Mouse (Mus musculus): Measurements from ENCODE around the gene Crtc3. TPM values are rescaled to one million over a fixed set of nuclear protein-coding genes. Genes with fewer than 3 reads are reported as not detected.
A peak's percentile ranks its signal among the peaks of the same experiment; 100 is the strongest.

The Crtc3 gene
- polyA plus RNA-seq, 1 experiment from 2014 or later: 16.0 TPM

DNA sequence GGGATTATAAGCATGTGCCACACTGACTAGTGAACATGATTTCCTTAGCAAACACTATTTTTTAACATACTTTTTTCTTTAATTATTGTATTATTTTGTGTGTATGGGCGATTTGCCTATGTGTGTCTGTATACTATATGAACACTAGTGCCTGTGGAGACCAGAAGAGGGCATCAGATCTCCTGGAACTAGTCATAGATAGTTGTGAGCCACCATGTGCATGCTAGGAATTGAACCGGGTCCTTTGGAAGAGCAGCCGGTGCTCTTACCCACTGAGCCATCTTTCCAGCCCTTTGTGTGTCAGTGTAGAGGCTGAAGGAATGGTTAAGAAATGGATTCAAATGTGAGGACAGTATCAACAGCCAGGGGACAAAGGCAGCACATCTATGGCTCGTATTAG lies 82.2 kb downstream of the Crtc3 start:
- Histone ChIP-seq H3K27ac (no peak overlapping the region), H3K36me3 (peaks cover 5% of the 10 kb centered on the region; the same call in 1 of the 2 replicates), H3K9me3 (replicated peaks) (no peaks in the 10 kb centered on the region), H3K27me3 (ENCODE audit: low read depth, poor library complexity, severe bottlenecking) (no peaks in the 10 kb centered on the region), H3K4me1 (peaks cover 37% of the 10 kb centered on the region), H3K4me3 (no peak overlapping the region)
- 81% methylated on average over 4 of the region's 4 CpGs for WGBS
- no peak for DNase-seq (ENCODE audit: low spot score)

GRCm38 (mm10) chr7:80605557-80605930 lies 83.1 kb downstream of the Crtc3 start:
- peaks cover 5% of the 10 kb centered on the region; the same call in 1 of the 2 replicates for H3K36me3 ChIP-seq
- WGBS: 7% methylated on average over 10 of the region's 10 CpGs
- DNase-seq (ENCODE audit: low spot score): no peak
- H3K4me1 ChIP-seq: peaks cover 29% of the 10 kb centered on the region
- peak overlapping the region; percentile 13; the same call in 1 of the 2 replicates for H3K4me3 ChIP-seq
- no peaks in the 10 kb centered on the region for H3K9me3 ChIP-seq (replicated peaks)
- H3K27me3 ChIP-seq (ENCODE audit: low read depth, poor library complexity, severe bottlenecking): no peaks in the 10 kb centered on the region
- H3K27ac ChIP-seq: 0 out of 2 replicates have a peak overlapping the region, but pooled peaks have one; percentile 14

- Histone ChIP-seq H3K27me3 (ENCODE audit: low read depth, poor library complexity, severe bottlenecking) (no peaks in the 10 kb centered on the region), H3K9me3 (replicated peaks) (no peaks in the 10 kb centered on the region), H3K4me3 (no peak overlapping the region), H3K36me3 (peaks cover 5% of the 10 kb centered on the region; the same call in 1 of the 2 replicates), H3K27ac (0 out of 2 replicates have a peak overlapping the region, but pooled peaks have one; percentile 14), H3K4me1 (peaks cover 29% of the 10 kb centered on the region)
- WGBS: 33% methylated on average over 11 of the region's 11 CpGs
- no peak for DNase-seq (ENCODE audit: low spot score)
These were observed 83.6 kb downstream of the Crtc3 start for GRCm38 (mm10) chr7:80604908-80605556.

DNA sequence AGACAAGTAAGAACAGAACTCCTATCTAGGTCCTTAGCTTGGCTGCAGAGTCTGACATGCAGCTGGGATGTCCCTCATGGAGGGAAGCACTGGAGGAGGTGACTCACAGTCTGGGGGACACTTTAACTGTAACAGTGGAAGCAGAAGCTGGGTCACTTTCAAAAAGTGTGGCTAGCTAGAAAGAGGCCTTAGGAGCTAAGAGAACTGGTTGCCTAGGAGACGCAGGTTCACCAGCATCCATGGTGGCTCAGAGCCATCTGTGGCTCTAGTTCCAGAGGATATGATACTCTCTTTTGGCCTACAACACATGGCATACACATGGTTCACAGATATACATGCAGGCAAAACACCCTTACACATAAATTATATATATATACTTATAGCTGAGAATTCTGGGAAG lies 86.1 kb downstream of the Crtc3 start:
- peaks cover 13% of the 10 kb centered on the region for H3K36me3 ChIP-seq
- DNase-seq (ENCODE audit: low spot score): no peak

DNA sequence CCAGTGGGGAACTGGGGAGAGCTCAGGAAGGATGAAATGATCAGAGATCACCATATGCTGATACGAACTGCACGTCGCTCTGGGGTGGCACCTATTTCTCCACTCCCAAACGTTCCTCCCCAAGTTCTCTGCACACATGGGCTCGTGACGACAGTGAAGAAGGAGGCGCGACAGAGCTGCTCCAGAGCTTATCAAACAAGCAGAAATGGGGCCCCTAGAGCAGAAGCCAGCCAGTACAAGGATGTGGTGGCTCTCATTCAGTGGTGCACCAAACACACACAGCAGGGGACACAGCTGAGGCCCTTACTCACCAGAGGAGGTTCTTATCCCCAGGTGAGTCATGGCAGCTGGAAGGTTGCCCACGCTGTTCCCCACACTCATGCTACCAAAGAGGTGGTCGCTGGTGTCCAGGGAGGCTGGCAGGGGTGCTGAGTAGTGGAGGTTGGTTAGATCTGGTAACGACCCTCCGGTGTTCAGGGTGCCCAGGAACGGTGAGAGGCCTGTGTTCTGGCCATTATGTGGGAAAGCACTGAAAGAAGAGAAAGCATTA lies 90.2 kb downstream of the Crtc3 start:
- H3K4me3 ChIP-seq: no peak overlapping the region
- H3K9me3 ChIP-seq (replicated peaks): no peaks in the 10 kb centered on the region
- H3K27me3 ChIP-seq (ENCODE audit: low read depth, poor library complexity, severe bottlenecking): no peaks in the 10 kb centered on the region
- 90% methylated on average over 13 of the region's 13 CpGs for WGBS
- no peak overlapping the region for H3K27ac ChIP-seq
- H3K36me3 ChIP-seq: peaks cover 41% of the 10 kb centered on the region
- H3K4me1 ChIP-seq: no peaks in the 10 kb centered on the region
- DNase-seq (ENCODE audit: low spot score): no peak

More for the DNA sequence above, 86.1 kb downstream of the Crtc3 start:
- H3K9me3 ChIP-seq (replicated peaks): no peaks in the 10 kb centered on the region
- no peaks in the 10 kb centered on the region for H3K27me3 ChIP-seq (ENCODE audit: low read depth, poor library complexity, severe bottlenecking)
- H3K4me1 ChIP-seq: peaks cover 24% of the 10 kb centered on the region
- no peak overlapping the region for H3K27ac ChIP-seq
- 84% methylated on average over 1 of the region's 1 CpGs for WGBS
- no peak overlapping the region for H3K4me3 ChIP-seq

GRCm38 (mm10) chr7:80597900-80598299 lies 90.8 kb downstream of the Crtc3 start:
- WGBS: 90% methylated on average over 5 of the region's 5 CpGs
- Histone ChIP-seq H3K9me3 (replicated peaks) (no peaks in the 10 kb centered on the region), H3K27me3 (ENCODE audit: low read depth, poor library complexity, severe bottlenecking) (no peaks in the 10 kb centered on the region), H3K27ac (no peak overlapping the region), H3K4me3 (no peak overlapping the region), H3K4me1 (no peaks in the 10 kb centered on the region), H3K36me3 (peaks cover 46% of the 10 kb centered on the region)
- DNase-seq (ENCODE audit: low spot score): no peak

GRCm38 (mm10) chr7:80589054-80589746 lies 99.5 kb downstream of the Crtc3 start:
- Histone ChIP-seq H3K27me3 (ENCODE audit: low read depth, poor library complexity, severe bottlenecking) (0 out of 2 replicates have a peak, but pooled peaks cover 9% of the 10 kb centered on the region), H3K4me3 (no peak overlapping the region), H3K36me3 (peaks cover 57% of the 10 kb centered on the region), H3K27ac (no peak overlapping the region), H3K4me1 (peaks cover 16% of the 10 kb centered on the region), H3K9me3 (replicated peaks) (no peaks in the 10 kb centered on the region)
- DNase-seq (ENCODE audit: low spot score): no peak
- WGBS: 90% methylated on average over 16 of the region's 16 CpGs

GRCm38 (mm10) chr7:80587684-80588083 lies 101.0 kb downstream of the Crtc3 start:
- DNase-seq (ENCODE audit: low spot score): peak; percentile 49
- 24% methylated on average over 10 of the region's 10 CpGs for WGBS

DNA sequence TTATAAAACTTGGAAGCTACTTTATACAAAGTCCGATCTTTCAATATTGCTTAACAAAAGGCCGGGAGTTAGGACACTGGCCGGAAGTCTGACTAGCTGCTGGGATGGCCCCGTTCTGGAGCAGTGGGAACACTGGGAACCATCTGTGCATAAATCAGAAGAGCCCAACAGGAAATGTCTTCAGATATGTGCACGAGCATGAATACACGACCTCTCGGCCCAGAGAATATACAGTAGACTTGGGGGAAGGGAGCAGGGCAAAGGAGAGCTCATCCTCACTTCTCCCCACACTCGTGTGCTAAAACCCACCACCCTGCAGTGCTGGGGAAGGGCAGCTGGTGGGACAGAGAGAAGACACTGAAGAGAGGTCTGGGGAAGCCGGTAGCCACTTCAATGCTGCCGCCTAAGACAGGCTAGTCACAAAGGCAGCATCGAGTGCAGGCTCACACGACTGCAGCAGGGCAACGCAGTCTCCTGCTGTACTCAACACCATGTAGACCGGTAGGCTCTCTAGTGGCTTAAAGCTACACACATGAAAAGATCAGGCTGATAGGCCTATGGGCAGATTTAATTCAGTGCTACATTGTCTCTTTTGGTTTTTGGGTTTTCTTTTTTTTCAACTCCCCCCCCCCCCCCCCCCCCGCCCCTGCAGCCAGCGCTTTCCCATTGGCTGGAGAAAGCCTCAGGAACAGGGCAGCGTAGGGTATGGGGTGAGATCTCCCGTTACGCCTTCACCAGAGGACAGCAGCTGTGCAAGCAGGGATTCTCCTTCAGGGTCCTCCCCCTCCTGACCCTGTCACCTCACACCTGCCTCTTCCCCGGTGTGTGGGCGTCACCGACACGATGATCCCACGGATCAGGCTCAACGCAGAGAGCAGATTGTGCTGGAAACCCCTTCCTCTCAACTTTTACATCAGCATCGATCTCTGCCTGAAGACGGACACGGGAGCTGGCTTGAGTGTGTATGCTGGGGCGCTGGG lies 101.7 kb downstream of the Crtc3 start:
- Histone ChIP-seq H3K4me1 (peaks cover 24% of the 10 kb centered on the region), H3K4me3 (peak overlapping the region; percentile 41), H3K27me3 (ENCODE audit: low read depth, poor library complexity, severe bottlenecking) (0 out of 2 replicates have a peak, but pooled peaks cover 9% of the 10 kb centered on the region), H3K27ac (peak overlapping the region; percentile 46), H3K9me3 (replicated peaks) (no peaks in the 10 kb centered on the region), H3K36me3 (peaks cover 36% of the 10 kb centered on the region)
- DNase-seq (ENCODE audit: low spot score): peak; percentile 59
- 28% methylated on average over 29 of the region's 29 CpGs for WGBS

More at GRCm38 (mm10) chr7:80587684-80588083, 101.0 kb downstream of the Crtc3 start:
- H3K27me3 ChIP-seq (ENCODE audit: low read depth, poor library complexity, severe bottlenecking): 0 out of 2 replicates have a peak, but pooled peaks cover 9% of the 10 kb centered on the region
- H3K4me3 ChIP-seq: peak overlapping the region; percentile 41
- peaks cover 21% of the 10 kb centered on the region for H3K4me1 ChIP-seq
- no peaks in the 10 kb centered on the region for H3K9me3 ChIP-seq (replicated peaks)
- H3K36me3 ChIP-seq: peaks cover 43% of the 10 kb centered on the region
- H3K27ac ChIP-seq: peak overlapping the region; percentile 46; the same call in 1 of the 2 replicates

DNA sequence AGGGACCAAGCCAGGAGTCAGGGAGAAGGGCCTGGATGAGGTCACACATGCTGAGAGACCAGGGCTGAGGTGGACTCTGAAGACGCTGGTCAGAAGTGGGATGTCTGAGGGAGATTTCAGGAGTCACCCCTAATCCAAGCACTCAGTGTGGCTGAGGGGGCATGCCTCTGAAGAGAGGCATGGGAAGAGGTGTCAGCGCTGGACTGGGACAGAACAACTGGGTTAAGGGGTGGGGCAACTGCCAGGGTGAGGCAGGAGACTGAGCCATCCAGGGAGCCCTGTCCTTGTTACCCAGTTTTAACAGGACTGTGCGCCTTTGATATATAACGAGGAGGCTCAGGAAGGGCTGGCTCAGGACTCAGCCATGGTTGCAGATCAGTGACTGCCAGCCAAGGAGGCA lies 102.5 kb downstream of the Crtc3 start:
- no peaks in the 10 kb centered on the region for H3K9me3 ChIP-seq (replicated peaks)
- peaks cover 26% of the 10 kb centered on the region for H3K4me1 ChIP-seq
- 41% methylated on average over 4 of the region's 4 CpGs for WGBS
- no peak overlapping the region; the same call in 1 of the 2 replicates for H3K27ac ChIP-seq
- no peak for DNase-seq (ENCODE audit: low spot score)
- H3K4me3 ChIP-seq: no peak overlapping the region
- peaks cover 28% of the 10 kb centered on the region for H3K36me3 ChIP-seq
- 0 out of 2 replicates have a peak, but pooled peaks cover 9% of the 10 kb centered on the region for H3K27me3 ChIP-seq (ENCODE audit: low read depth, poor library complexity, severe bottlenecking)

DNA sequence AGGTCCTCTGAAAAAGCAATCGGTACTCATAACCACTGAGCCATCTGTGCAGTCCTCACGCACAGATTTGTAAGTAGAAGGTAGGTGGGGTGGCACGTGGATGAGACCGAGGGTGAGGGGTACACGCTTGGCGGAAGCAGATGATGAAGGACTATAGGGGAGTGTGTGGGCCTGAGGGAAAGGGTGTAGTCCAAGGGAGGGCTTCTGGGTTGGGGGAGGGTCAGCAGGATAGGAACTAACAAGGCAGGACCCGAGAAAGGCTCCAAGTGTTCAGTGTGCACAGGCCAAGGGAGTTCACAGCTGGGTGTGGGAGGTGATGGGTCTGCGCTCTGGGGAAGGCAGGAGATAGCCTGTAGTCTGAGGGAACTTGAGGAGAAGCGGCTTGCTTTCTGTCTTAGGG lies 103.3 kb downstream of the Crtc3 start:
- 0 out of 2 replicates have a peak, but pooled peaks cover 9% of the 10 kb centered on the region for H3K27me3 ChIP-seq (ENCODE audit: low read depth, poor library complexity, severe bottlenecking)
- peaks cover 31% of the 10 kb centered on the region for H3K4me1 ChIP-seq
- no peak for DNase-seq (ENCODE audit: low spot score)
- no peaks in the 10 kb centered on the region for H3K9me3 ChIP-seq (replicated peaks)
- H3K4me3 ChIP-seq: no peak overlapping the region
- H3K27ac ChIP-seq: no peak overlapping the region
- WGBS: 87% methylated on average over 9 of the region's 9 CpGs
- H3K36me3 ChIP-seq: peaks cover 22% of the 10 kb centered on the region

DNA sequence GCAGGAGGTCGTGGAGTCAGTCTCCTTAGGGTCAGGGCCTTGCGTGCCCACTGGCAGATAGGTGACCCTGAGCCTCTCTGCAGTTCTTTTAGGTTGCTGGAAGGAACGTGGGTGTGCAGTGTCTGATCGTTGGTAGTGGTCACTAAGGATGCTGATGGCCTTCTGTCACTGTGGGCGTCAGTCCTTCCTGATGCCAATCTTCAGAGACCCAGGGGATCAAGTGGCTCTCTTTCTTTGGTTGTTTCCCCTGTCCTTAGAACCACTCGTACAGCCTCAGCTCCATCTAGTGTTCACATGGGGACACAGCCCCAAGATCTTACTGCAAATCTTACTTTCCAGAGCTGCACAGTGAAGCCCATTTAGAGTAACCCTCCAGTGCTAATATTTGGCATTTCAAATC lies 104.7 kb downstream of the Crtc3 start:
- no peak for DNase-seq (ENCODE audit: low spot score)
- 49% methylated on average over 6 of the region's 6 CpGs for WGBS
- Histone ChIP-seq H3K4me1 (peaks cover 32% of the 10 kb centered on the region), H3K27me3 (ENCODE audit: low read depth, poor library complexity, severe bottlenecking) (0 out of 2 replicates have a peak, but pooled peaks cover 9% of the 10 kb centered on the region), H3K4me3 (no peak overlapping the region), H3K9me3 (replicated peaks) (no peaks in the 10 kb centered on the region), H3K36me3 (peaks cover 8% of the 10 kb centered on the region), H3K27ac (0 out of 2 replicates have a peak overlapping the region, but pooled peaks have one; percentile 50)
